ENCODE assay signal across 9 mouse cellular contexts in genomic region chr2:156614258-156614556, GRCm38 (mm10). TPM values are rescaled to one million over a fixed set of nuclear protein-coding genes. Genes with fewer than 3 reads are reported as not detected.
DNase-seq lines count a peak whose midpoint lies in the region; ATAC-seq and TF ChIP-seq lines count a peak whose summit lies in the region.
"Had no signal": no experiment of that assay in that cellular context is flagged by ENCODE, and none has a peak within 500 bp of the region (broad histone marks: within the 10 kb centered on the region; RNA-seq: fewer than 3 reads in every experiment).

No protein-coding gene starts in this region.

- H3K27ac ChIP-seq in lung, postnatal 0 days (ENCODE audit: low read length) = no peak overlapping the region
- H3K27ac ChIP-seq in forebrain, embryonic 16.5 days (ENCODE audit: low read length) = no peak overlapping the region
- peak overlapping the region; percentile 78 for H3K27ac ChIP-seq in midbrain, embryonic 10.5 days (replicated peaks)
- H3K27ac ChIP-seq: macrophage had no signal

- ATAC-seq in lung, postnatal 0 days = no peak
- ATAC-seq in forebrain, embryonic 16.5 days = peak; percentile 19

- intact Hi-C loops in left cerebral cortex, postnatal 14 days (cut with DNase I) = no loop called here

- peak overlapping the region; percentile 97 for H3K4me2 ChIP-seq in lung, postnatal 0 days (replicated peaks; ENCODE audit: low read depth, low read length)
- H3K4me2 ChIP-seq in forebrain, embryonic 16.5 days (ENCODE audit: low read length) = peak overlapping the region; percentile 95

- TF ChIP-seq CTCF in lung, postnatal 0 days (IDR thresholded peaks at IDR 0.05) = no peak
- TF ChIP-seq CTCF in lung, adult 2 months (IDR thresholded peaks at IDR 0.05; ENCODE audit: insufficient read depth, low read length) = no peak

- no peak overlapping the region for H3K9ac ChIP-seq in lung, postnatal 0 days (replicated peaks; ENCODE audit: low read depth)
- peak overlapping the region; percentile 91 for H3K9ac ChIP-seq in forebrain, embryonic 16.5 days (replicated peaks; ENCODE audit: low read depth, low read length)

- no peaks in the 10 kb centered on the region for H3K4me1 ChIP-seq in lung, postnatal 0 days (ENCODE audit: insufficient read depth, low read depth, low read length)
- peaks cover 3% of the 10 kb centered on the region; the same call in 1 of the 2 replicates for H3K4me1 ChIP-seq in lung, adult 2 months (ENCODE audit: control insufficient read depth, insufficient read depth, low read length)
- H3K4me1 ChIP-seq in forebrain, embryonic 16.5 days (replicated peaks; ENCODE audit: control insufficient read depth, insufficient read depth, low read length) = peaks cover 32% of the 10 kb centered on the region
- H3K4me1 ChIP-seq in midbrain, embryonic 10.5 days = peaks cover 36% of the 10 kb centered on the region

- peak; percentile 29 to 33 for DNase-seq in adrenal gland, adult 18-20 months (ENCODE audit: low spot score in 2 of 2)
- DNase-seq in adrenal gland, postnatal 4 days (ENCODE audit: low spot score in 2 of 2) = no peak
- no peak for DNase-seq in lung, postnatal 0 days (ENCODE audit: low spot score)
- no peak for DNase-seq in lung, adult 2 months
- peak; percentile 36 for DNase-seq in midbrain, embryonic 10.5 days (ENCODE audit: low spot score)
- DNase-seq in spleen, postnatal 14 days (ENCODE audit: low spot score in 2 of 2) = no peak
- DNase-seq in left cerebral cortex, postnatal 14 days (ENCODE audit: low spot score in 2 of 2) = no peak

- peaks cover 26% of the 10 kb centered on the region for H3K27me3 ChIP-seq in lung, postnatal 0 days (replicated peaks; ENCODE audit: insufficient read depth, low read length)
- H3K27me3 ChIP-seq in forebrain, embryonic 16.5 days (replicated peaks; ENCODE audit: control insufficient read depth, insufficient read depth, low read length) = peaks cover 11% of the 10 kb centered on the region; the same call in 1 of the 2 replicates
- H3K27me3 ChIP-seq in midbrain, embryonic 10.5 days (ENCODE audit: low read depth, poor library complexity, severe bottlenecking) = peaks cover 82% of the 10 kb centered on the region

- 3% methylated on average over 17 of the region's 18 CpGs for WGBS in lung, postnatal 0 days
- 3% methylated on average over 18 of the region's 18 CpGs for WGBS in lung, adult 2 months
- 1% methylated on average over 18 of the region's 18 CpGs for WGBS in forebrain, embryonic 16.5 days
- WGBS in midbrain, embryonic 10.5 days = 3% methylated on average over 18 of the region's 18 CpGs

- peak overlapping the region; percentile 54 for H3K4me3 ChIP-seq in lung, postnatal 0 days (ENCODE audit: low read depth, low read length)
- no peak overlapping the region for H3K4me3 ChIP-seq in lung, adult 2 months (replicated peaks; ENCODE audit: extremely low read depth, low read depth, low read length)
- peak overlapping the region; percentile 75 for H3K4me3 ChIP-seq in forebrain, embryonic 16.5 days (replicated peaks; ENCODE audit: low read length)
- peak overlapping the region; percentile 73 for H3K4me3 ChIP-seq in midbrain, embryonic 10.5 days

- H3K36me3 ChIP-seq in lung, postnatal 0 days (ENCODE audit: insufficient read depth, low read length) = no peaks in the 10 kb centered on the region
- H3K36me3 ChIP-seq in forebrain, embryonic 16.5 days (ENCODE audit: control insufficient read depth, insufficient read depth) = no peaks in the 10 kb centered on the region
- no peaks in the 10 kb centered on the region for H3K36me3 ChIP-seq in midbrain, embryonic 10.5 days

- no peak for TF ChIP-seq EP300 in lung, postnatal 0 days (IDR thresholded peaks at IDR 0.05)

- TF ChIP-seq POLR2A in lung, adult 2 months (IDR thresholded peaks at IDR 0.05; ENCODE audit: borderline replicate concordance, extremely low read depth, low read depth, low read length) = no peak

- no peaks in the 10 kb centered on the region for H3K9me3 ChIP-seq in lung, postnatal 0 days (ENCODE audit: low read length)
- H3K9me3 ChIP-seq in forebrain, embryonic 16.5 days (ENCODE audit: control insufficient read depth, low read length) = no peaks in the 10 kb centered on the region
- H3K9me3 ChIP-seq in midbrain, embryonic 10.5 days (replicated peaks) = no peaks in the 10 kb centered on the region

RNA-seq across cellular contexts. Expression of gene Dlgap4, which starts 0.7 kb away (rescaled TPM):
- total RNA-seq in adrenal gland, adult 18-20 months (2021) = 10 to 100 TPM; 43.2 to 60.8 TPM
- total RNA-seq in adrenal gland, postnatal 4 days (2021) = 10 to 100 TPM; 52.4 to 53.9 TPM
- polyA plus RNA-seq in lung, postnatal 0 days (2015; fragmentation: Nextera tagmentation; extraction: Ambion mirVana) = 70.3 and 74.0 TPM in 2 replicates
- 87.5 and 116 TPM in 2 replicates for polyA plus RNA-seq in lung, adult 2 months (2012; rRNA removed)
- 342 and 361 TPM in 2 replicates for polyA plus RNA-seq in forebrain, embryonic 16.5 days (2015; fragmentation: Nextera tagmentation; extraction: Ambion mirVana)
- 128 and 146 TPM in 2 replicates for polyA plus RNA-seq in midbrain, embryonic 10.5 days (2016; fragmentation: Nextera tagmentation; extraction: Ambion mirVana)
- total RNA-seq in left cerebral cortex, postnatal 14 days (2021) = 100 to 1,000 TPM; 234 to 242 TPM

Comparison
In these comparisons a context has a peak if more than half of its experiments do, and no peak if none do; other contexts are left out.
1. DNase-seq: peak in adrenal gland, adult 18-20 months (2 of 2) and midbrain, embryonic 10.5 days (single experiment); none in adrenal gland, postnatal 4 days (0 of 2), lung, postnatal 0 days (single experiment), lung, adult 2 months (single experiment), spleen, postnatal 14 days (0 of 2) and left cerebral cortex, postnatal 14 days (0 of 2).